Mouse (Mus musculus) forebrain, embryonic 13.5 days (tissue): ENCODE measurements around the gene Zc2hc1b. TPM values are rescaled to one million over a fixed set of nuclear protein-coding genes. Genes with fewer than 3 reads are reported as not detected.

Experiments used
- ATAC-seq: fragments of 200-750 bp; cut with Nextera tagmentation; 2 replicates; pipeline ENCODE4 v1.8.0; 2017
- H3K27ac ChIP-seq: fragments of 300-500 bp; sonication (generic); 2 replicates; pipeline ENCODE4 v1.5.1; 2015; ENCODE audit warnings: inconsistent platforms, mild to moderate bottlenecking, moderate library complexity
- H3K27me3 ChIP-seq: fragments of 300-500 bp; sonication (generic); 2 replicates; pipeline ENCODE4 v1.6.1; 2015; ENCODE audit warnings: mild to moderate bottlenecking, inconsistent platforms
- H3K36me3 ChIP-seq: fragments of 300-500 bp; sonication (generic); 2 replicates; pipeline ENCODE4 v1.6.1; 2015; ENCODE audit warnings: mild to moderate bottlenecking, inconsistent platforms; ENCODE audit not compliant: poor library complexity, severe bottlenecking
- H3K4me1 ChIP-seq: fragments of 300-500 bp; sonication (generic); 2 replicates; pipeline ENCODE4 v1.6.1; 2015; ENCODE audit warnings: inconsistent platforms
- H3K4me2 ChIP-seq: fragments of 300-500 bp; sonication (generic); 2 replicates; pipeline ENCODE4 v1.6.1; 2015; ENCODE audit warnings: inconsistent platforms, mild to moderate bottlenecking, moderate library complexity
- H3K4me3 ChIP-seq: fragments of 300-500 bp; sonication (generic); 2 replicates; pipeline ENCODE4 v1.5.1; 2015; ENCODE audit warnings: mild to moderate bottlenecking, inconsistent platforms
- H3K9ac ChIP-seq: fragments of 300-500 bp; sonication (generic); 2 replicates; pipeline ENCODE4 v1.6.1; 2015; ENCODE audit warnings: mild to moderate bottlenecking, inconsistent platforms
- H3K9me3 ChIP-seq: fragments of 300-500 bp; sonication (generic); replicated peaks from 2 replicates; pipeline ENCODE4 v1.6.1; 2016; ENCODE audit warnings: inconsistent platforms
- WGBS: fragments of 180-500 bp; shearing (Covaris S2); methylation state at CpG from one replicate; pipeline ENCODE4 v1.1.7; 2015; 5-methylcytosine and 5-hydroxymethylcytosine counted together
- polyA plus RNA-seq: library from polyadenylated mRNA; unstranded; fragments of >200 nt; fragmentation: Nextera tagmentation; extraction: Ambion mirVana; gene quantifications from 2 replicates; pipeline ENCODE4 v1.2.1, GENCODE M21; 2015

Gene Zc2hc1b
- polyA plus RNA-seq, 1 experiment from 2014 or later, result not detected

GRCm38 (mm10) chr10:13168461-13168860 is 9.4 kb downstream of the Zc2hc1b start:
- H3K4me2 ChIP-seq, result no peak overlapping the region
- H3K36me3 ChIP-seq, result no peaks in the 10 kb centered on the region
- H3K27ac ChIP-seq, result no peak overlapping the region
- ATAC-seq, result no peak
- no peaks in the 10 kb centered on the region for H3K27me3 ChIP-seq
- H3K9me3 ChIP-seq, result peaks cover 3% of the 10 kb centered on the region; the same call in 1 of the 2 replicates
- H3K9ac ChIP-seq, result no peak overlapping the region
- 86% methylated on average over 5 of the region's 5 CpGs for WGBS
- H3K4me1 ChIP-seq, result peaks cover 22% of the 10 kb centered on the region
- H3K4me3 ChIP-seq, result no peak overlapping the region

GRCm38 (mm10) chr10:13162031-13162430 is 15.8 kb downstream of the Zc2hc1b start:
- Histone ChIP-seq H3K4me1 (no peaks in the 10 kb centered on the region), H3K36me3 (no peaks in the 10 kb centered on the region), H3K9me3 (peaks cover 3% of the 10 kb centered on the region; the same call in 1 of the 2 replicates), H3K27me3 (no peaks in the 10 kb centered on the region), H3K4me2 (no peak overlapping the region), H3K4me3 (no peak overlapping the region), H3K27ac (no peak overlapping the region), H3K9ac (no peak overlapping the region)
- ATAC-seq, result no peak
- 83% methylated on average over 4 of the region's 4 CpGs for WGBS

DNA sequence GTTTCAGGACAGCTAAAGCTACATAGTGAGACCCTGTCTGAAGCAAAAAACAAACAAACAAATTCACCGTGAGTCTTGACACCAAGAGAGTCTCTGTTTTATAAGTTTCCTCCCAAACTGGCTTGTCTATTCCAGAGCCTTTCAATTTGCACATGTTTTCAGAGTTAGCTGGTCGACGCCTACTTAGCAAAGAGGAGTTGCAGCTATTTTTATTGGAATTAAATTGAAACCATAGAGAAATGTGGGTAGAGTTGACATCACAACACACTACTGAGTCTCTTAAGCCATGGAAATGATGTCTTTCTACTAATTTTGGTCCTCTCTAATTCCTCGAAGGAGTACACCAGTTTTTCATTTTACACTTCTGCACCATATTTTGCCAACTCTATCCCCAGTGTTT is 16.9 kb downstream of the Zc2hc1b start:
- Histone ChIP-seq H3K9me3 (peaks cover 3% of the 10 kb centered on the region; the same call in 1 of the 2 replicates), H3K9ac (no peak overlapping the region), H3K36me3 (no peaks in the 10 kb centered on the region), H3K27me3 (no peaks in the 10 kb centered on the region), H3K4me2 (no peak overlapping the region), H3K4me1 (0 out of 2 replicates have a peak, but pooled peaks cover 4% of the 10 kb centered on the region), H3K4me3 (no peak overlapping the region), H3K27ac (no peak overlapping the region)
- ATAC-seq, result no peak
- WGBS, result 94% methylated on average over 4 of the region's 4 CpGs

DNA sequence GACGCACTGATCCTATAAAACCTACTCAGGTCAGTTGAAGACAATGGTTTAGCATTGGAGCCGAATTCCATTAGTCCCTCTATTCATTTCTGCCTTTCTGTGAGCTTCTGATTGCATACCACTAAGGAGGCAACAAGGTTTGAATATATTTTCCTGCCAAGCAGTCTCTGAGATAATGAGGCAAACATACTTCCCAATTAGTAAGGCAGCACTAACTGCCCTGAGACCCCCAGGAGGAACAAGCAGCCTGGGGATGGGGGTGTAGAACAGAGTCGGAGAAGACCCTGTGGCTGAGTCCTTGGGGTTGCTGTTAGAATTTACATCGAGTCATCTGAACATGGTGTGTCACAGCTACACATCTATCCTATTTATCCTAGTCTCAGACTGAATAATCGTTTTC is 22.4 kb downstream of the Zc2hc1b start:
- no peak overlapping the region for H3K4me2 ChIP-seq
- ATAC-seq, result peak; percentile 55; the same call in 1 of the 2 replicates
- WGBS, result 36% methylated on average over 5 of the region's 5 CpGs

GRCm38 (mm10) chr10:13152811-13153364 is 24.9 kb downstream of the Zc2hc1b start:
- ATAC-seq, result no peak
- Histone ChIP-seq H3K4me3 (no peak overlapping the region), H3K9me3 (no peaks in the 10 kb centered on the region), H3K9ac (no peak overlapping the region), H3K4me2 (no peak overlapping the region), H3K27ac (no peak overlapping the region), H3K36me3 (no peaks in the 10 kb centered on the region), H3K4me1 (peaks cover 11% of the 10 kb centered on the region), H3K27me3 (no peaks in the 10 kb centered on the region)
- 94% methylated on average over 4 of the region's 4 CpGs for WGBS

More for the DNA sequence above, 22.4 kb downstream of the Zc2hc1b start:
- H3K4me3 ChIP-seq, result no peak overlapping the region
- H3K27me3 ChIP-seq, result no peaks in the 10 kb centered on the region
- no peaks in the 10 kb centered on the region for H3K36me3 ChIP-seq
- H3K9ac ChIP-seq, result no peak overlapping the region
- H3K27ac ChIP-seq, result no peak overlapping the region
- no peaks in the 10 kb centered on the region for H3K9me3 ChIP-seq
- H3K4me1 ChIP-seq, result peaks cover 11% of the 10 kb centered on the region

DNA sequence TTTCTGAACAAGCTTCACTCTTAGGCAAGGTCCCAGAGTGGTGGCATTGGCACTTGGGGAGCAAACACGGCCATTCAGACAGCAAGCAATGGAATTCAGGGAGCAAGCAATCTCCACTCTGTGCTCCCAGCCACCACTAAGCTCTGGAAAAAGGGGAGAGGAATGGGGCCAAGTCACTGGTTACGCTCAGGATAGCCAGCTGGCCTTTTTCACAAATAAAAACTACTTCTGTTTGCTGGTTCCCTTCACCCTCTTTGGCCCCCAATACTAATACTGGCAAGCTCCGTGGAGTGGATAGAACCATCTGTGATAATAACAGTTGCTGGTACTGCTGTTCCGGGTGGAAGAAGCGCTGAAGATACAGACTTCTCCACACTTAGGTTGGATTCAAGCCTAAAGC is 26.5 kb downstream of the Zc2hc1b start:
- no peak overlapping the region for H3K4me2 ChIP-seq
- no peak for ATAC-seq
- no peaks in the 10 kb centered on the region for H3K27me3 ChIP-seq
- 79% methylated on average over 5 of the region's 5 CpGs for WGBS
- no peaks in the 10 kb centered on the region for H3K9me3 ChIP-seq
- H3K4me1 ChIP-seq, result peaks cover 8% of the 10 kb centered on the region
- no peak overlapping the region for H3K4me3 ChIP-seq
- H3K36me3 ChIP-seq, result no peaks in the 10 kb centered on the region
- H3K9ac ChIP-seq, result no peak overlapping the region
- H3K27ac ChIP-seq, result no peak overlapping the region

- Histone ChIP-seq H3K27me3 (no peaks in the 10 kb centered on the region), H3K4me1 (peaks cover 6% of the 10 kb centered on the region), H3K4me3 (no peak overlapping the region), H3K4me2 (no peak overlapping the region), H3K9me3 (no peaks in the 10 kb centered on the region), H3K27ac (no peak overlapping the region), H3K9ac (no peak overlapping the region), H3K36me3 (no peaks in the 10 kb centered on the region)
- WGBS, result 63% methylated on average over 3 of the region's 3 CpGs
- no peak for ATAC-seq
These were observed 27.4 kb downstream of the Zc2hc1b start for GRCm38 (mm10) chr10:13150435-13150834.

GRCm38 (mm10) chr10:13140434-13140833 is 37.4 kb downstream of the Zc2hc1b start:
- H3K4me2 ChIP-seq, result no peak overlapping the region
- H3K27me3 ChIP-seq, result no peaks in the 10 kb centered on the region
- ATAC-seq, result no peak
- no peak overlapping the region for H3K4me3 ChIP-seq
- WGBS, result 71% methylated on average over 2 of the region's 2 CpGs
- H3K9ac ChIP-seq, result no peak overlapping the region
- H3K4me1 ChIP-seq, result no peaks in the 10 kb centered on the region
- no peaks in the 10 kb centered on the region for H3K36me3 ChIP-seq
- H3K27ac ChIP-seq, result no peak overlapping the region
- H3K9me3 ChIP-seq, result no peaks in the 10 kb centered on the region

DNA sequence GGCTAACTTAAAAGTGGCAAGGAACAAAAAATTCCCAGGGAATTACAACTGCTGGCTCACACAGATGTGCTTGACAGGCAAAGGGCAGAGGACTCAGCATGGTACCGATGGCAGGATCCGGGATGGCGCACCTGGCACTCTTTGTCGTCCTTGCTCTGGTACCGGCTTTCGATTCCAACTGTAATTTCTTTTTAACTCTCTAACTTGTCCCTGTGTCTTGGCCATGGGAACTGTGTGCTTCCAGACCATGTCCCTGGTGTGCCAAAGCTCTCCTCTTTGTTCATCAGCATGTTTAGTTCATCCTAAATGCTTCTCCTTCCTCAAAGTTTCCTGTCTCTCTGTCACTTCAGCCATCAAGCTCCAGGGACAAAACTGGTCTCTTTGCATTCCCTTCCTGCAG is 39.9 kb downstream of the Zc2hc1b start:
- no peak overlapping the region for H3K9ac ChIP-seq
- H3K4me3 ChIP-seq, result no peak overlapping the region
- no peak for ATAC-seq
- H3K4me2 ChIP-seq, result no peak overlapping the region
- H3K9me3 ChIP-seq, result no peaks in the 10 kb centered on the region
- no peaks in the 10 kb centered on the region for H3K27me3 ChIP-seq
- WGBS, result 88% methylated on average over 6 of the region's 6 CpGs
- no peaks in the 10 kb centered on the region for H3K36me3 ChIP-seq
- H3K27ac ChIP-seq, result no peak overlapping the region
- H3K4me1 ChIP-seq, result no peaks in the 10 kb centered on the region

DNA sequence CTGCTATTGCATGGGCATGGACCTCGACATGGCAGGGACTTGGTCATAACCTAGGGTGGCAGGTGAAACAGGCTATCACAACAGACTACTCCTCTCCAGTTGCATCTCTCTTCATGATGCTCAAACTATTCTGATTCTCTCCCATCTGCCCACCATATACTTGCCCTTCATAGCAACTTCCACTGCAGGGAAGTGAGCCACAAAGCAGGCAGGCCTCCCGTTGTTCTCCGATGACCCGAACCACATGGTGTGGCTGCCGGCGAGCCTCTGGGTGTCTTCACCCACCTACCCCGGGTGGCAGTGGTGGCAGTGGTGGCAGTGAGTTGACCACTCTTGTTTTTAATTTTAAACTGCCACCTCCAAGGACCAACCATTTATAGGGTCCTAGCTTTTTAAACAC is 42.1 kb downstream of the Zc2hc1b start:
- 96% methylated on average over 7 of the region's 7 CpGs for WGBS

DNA sequence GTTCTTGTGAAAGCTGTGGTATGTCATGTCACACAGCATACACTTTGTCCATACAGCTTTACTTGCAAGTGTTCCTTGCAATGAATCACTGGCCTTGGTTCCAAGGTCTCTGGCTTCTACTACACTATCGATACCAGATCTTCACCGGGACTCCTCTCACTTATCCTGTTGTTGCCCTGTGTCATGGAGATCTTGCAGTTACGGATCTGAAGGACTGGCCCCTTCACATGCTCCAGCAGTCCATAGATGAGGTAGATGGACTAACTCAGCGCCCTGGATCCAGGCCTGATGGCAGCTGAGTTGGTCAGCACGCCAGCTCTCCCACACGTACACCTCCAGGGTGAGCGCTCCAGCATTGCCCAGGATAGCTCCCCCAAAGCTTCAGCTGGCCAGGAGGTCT is 42.5 kb downstream of the Zc2hc1b start:
- no peak overlapping the region for H3K27ac ChIP-seq
- no peaks in the 10 kb centered on the region for H3K4me1 ChIP-seq
- WGBS, result 98% methylated on average over 7 of the region's 7 CpGs
- ATAC-seq, result no peak
- H3K27me3 ChIP-seq, result no peaks in the 10 kb centered on the region
- H3K9ac ChIP-seq, result no peak overlapping the region
- no peaks in the 10 kb centered on the region for H3K36me3 ChIP-seq
- H3K4me3 ChIP-seq, result no peak overlapping the region
- H3K9me3 ChIP-seq, result no peaks in the 10 kb centered on the region
- no peak overlapping the region for H3K4me2 ChIP-seq

More for the DNA sequence above, 42.1 kb downstream of the Zc2hc1b start:
- Histone ChIP-seq H3K27ac (no peak overlapping the region), H3K27me3 (no peaks in the 10 kb centered on the region), H3K36me3 (no peaks in the 10 kb centered on the region), H3K4me3 (no peak overlapping the region), H3K9ac (no peak overlapping the region), H3K9me3 (no peaks in the 10 kb centered on the region), H3K4me2 (no peak overlapping the region), H3K4me1 (no peaks in the 10 kb centered on the region)
- ATAC-seq, result no peak

DNA sequence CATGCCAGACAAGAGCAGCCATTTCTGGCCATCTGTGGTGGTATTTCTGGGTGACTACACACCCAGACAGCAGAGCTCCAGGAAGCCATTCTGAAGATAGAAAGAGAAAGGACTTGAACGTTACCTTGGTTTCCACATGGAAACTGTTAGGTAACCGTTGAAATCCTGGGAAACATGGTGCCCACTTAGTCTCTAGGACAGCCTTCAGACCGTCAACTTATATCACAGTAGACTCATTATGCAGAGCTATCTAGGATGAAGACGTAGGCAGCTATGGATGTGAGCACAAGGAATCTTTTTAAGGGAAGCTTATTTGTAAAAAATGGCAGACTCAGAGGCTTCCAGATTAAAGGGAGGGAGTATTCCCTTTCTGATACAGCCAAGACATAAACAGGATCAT is 44.0 kb downstream of the Zc2hc1b start:
- H3K4me3 ChIP-seq, result no peak overlapping the region
- no peak for ATAC-seq
- no peaks in the 10 kb centered on the region for H3K9me3 ChIP-seq
- 89% methylated on average over 4 of the region's 4 CpGs for WGBS
- H3K4me2 ChIP-seq, result no peak overlapping the region
- no peak overlapping the region for H3K9ac ChIP-seq
- no peak overlapping the region for H3K27ac ChIP-seq
- no peaks in the 10 kb centered on the region for H3K27me3 ChIP-seq
- no peaks in the 10 kb centered on the region for H3K4me1 ChIP-seq
- H3K36me3 ChIP-seq, result peaks cover 3% of the 10 kb centered on the region; the same call in 1 of the 2 replicates

DNA sequence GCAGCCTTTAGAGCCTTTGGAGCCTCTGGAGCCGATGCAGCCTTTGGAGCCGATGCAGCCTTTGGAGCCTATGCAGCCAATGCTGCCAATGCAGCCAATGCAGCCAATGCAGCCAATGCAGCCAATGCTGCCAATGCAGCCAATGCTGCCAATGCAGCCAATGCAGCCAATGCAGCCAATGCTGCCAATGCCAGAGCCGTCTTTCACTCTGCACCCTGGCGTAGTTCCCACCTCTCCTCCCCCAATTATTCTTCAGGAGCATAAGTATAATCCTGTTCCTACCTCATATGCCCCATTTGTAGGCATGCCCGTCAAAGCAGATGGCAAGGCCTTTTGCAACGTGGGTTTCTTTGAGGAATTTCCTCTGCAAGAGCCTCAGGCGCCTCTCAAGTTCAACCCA is 49.9 kb downstream of the Zc2hc1b start:
- H3K4me1 ChIP-seq, result no peaks in the 10 kb centered on the region
- no peak overlapping the region for H3K9ac ChIP-seq
- no peak for ATAC-seq
- 86% methylated on average over 7 of the region's 7 CpGs for WGBS
- no peak overlapping the region for H3K4me2 ChIP-seq
- H3K36me3 ChIP-seq, result peaks cover 40% of the 10 kb centered on the region
- no peak overlapping the region for H3K4me3 ChIP-seq
- H3K9me3 ChIP-seq, result no peaks in the 10 kb centered on the region
- no peaks in the 10 kb centered on the region for H3K27me3 ChIP-seq
- H3K27ac ChIP-seq, result no peak overlapping the region
